Comparison of ENCODE assay signal across 22 mouse cellular contexts in the genomic region with DNA sequence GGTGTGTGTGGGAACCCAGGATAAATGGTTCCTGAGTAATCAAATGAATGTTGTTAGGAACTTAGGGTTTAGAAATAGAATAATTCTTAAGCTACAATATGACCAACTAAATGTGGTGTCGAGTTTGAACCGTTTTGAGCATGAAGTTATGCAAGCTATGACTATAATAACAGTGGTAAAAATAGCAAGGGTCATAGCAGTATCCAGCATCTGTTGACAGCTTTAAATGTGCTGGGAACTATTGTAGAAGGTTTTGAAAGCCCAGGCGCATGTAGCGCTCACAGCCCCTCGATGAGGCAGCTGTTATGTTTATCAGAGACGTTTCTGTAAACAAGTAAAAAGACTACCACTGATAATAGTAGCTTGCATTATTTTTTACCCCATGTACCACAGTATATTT. TPM values are rescaled to one million over a fixed set of nuclear protein-coding genes. Genes with fewer than 3 reads are reported as not detected.
DNase-seq lines count a peak whose midpoint lies in the region; ATAC-seq and TF ChIP-seq lines count a peak whose summit lies in the region.
"Had no signal": no experiment of that assay in that cellular context is flagged by ENCODE, and none has a peak within 500 bp of the region (broad histone marks: within the 10 kb centered on the region; RNA-seq: fewer than 3 reads in every experiment).

No protein-coding gene starts in this region.

- no peak overlapping the region for H3K4me2 ChIP-seq in kidney, postnatal 0 days (ENCODE audit: low read length)
- H3K4me2 ChIP-seq in heart, embryonic 13.5 days: peak overlapping the region; percentile 13; the same call in 1 of the 2 replicates
- H3K4me2 ChIP-seq: embryonic facial prominence, embryonic 13.5 days; hindbrain, embryonic 15.5 days; midbrain, embryonic 15.5 days; neural tube, embryonic 15.5 days; stomach, embryonic 15.5 days had no signal

- 52% methylated on average over 6 of the region's 6 CpGs for WGBS in kidney, postnatal 0 days
- WGBS in heart, embryonic 13.5 days: 16% methylated on average over 6 of the region's 6 CpGs

- no peak for DNase-seq in frontal cortex, postnatal 10 days (ENCODE audit: low spot score in 2 of 2)
- peak; percentile 67 for DNase-seq in kidney, postnatal 0 days (ENCODE audit: low spot score)
- DNase-seq in kidney, postnatal 25 days: no peak
- peak; percentile 60 for DNase-seq in NIH3T3 (ENCODE audit: low read depth)
- no peak for DNase-seq in layer of hippocampus, postnatal 14 days (ENCODE audit: low spot score in 2 of 2)
- no peak for DNase-seq in testis, postnatal 14 days (ENCODE audit: low spot score)
- DNase-seq: adrenal gland, postnatal 14 days; cerebellum, adult 11 months; cerebellum, postnatal 10 days; liver, postnatal 0 days had no signal

- 0 out of 2 replicates have a peak, but pooled peaks have one; percentile 33 for ATAC-seq in frontal cortex, adult (ENCODE audit: low TSS enrichment)
- ATAC-seq in kidney, postnatal 0 days (replicated peaks; ENCODE audit: low FRiP score, low read depth): no peak
- no peak; the same call in 1 of the 2 replicates for ATAC-seq in heart, embryonic 13.5 days (ENCODE audit: extremely low read depth, insufficient number of reproducible peaks, low FRiP score, low TSS enrichment)
- ATAC-seq: activated CD4-positive, CD25-positive, alpha-beta regulatory T cell, adult 4 months; CD4-positive, CD25-positive, alpha-beta regulatory T cell, adult 4 months; forebrain, embryonic 16.5 days; intestine, embryonic 16.5 days; liver, postnatal 0 days; midbrain, embryonic 15.5 days had no signal

- H3K27me3 ChIP-seq in kidney, postnatal 0 days (ENCODE audit: insufficient read depth, low read length): no peaks in the 10 kb centered on the region
- no peaks in the 10 kb centered on the region for H3K27me3 ChIP-seq in heart, embryonic 13.5 days (replicated peaks)
- H3K27me3 ChIP-seq: embryonic facial prominence, embryonic 13.5 days; hindbrain, embryonic 15.5 days; midbrain, embryonic 15.5 days; neural tube, embryonic 15.5 days; stomach, embryonic 15.5 days had no signal

- H3K4me1 ChIP-seq in kidney, postnatal 0 days (replicated peaks; ENCODE audit: insufficient read depth, low read length): 0 out of 2 replicates have a peak, but pooled peaks cover 4% of the 10 kb centered on the region
- H3K4me1 ChIP-seq in heart, embryonic 13.5 days: peaks cover 39% of the 10 kb centered on the region

- H3K9ac ChIP-seq in kidney, postnatal 0 days (ENCODE audit: low read depth, low read length): no peak overlapping the region
- H3K9ac ChIP-seq in heart, embryonic 13.5 days: no peak overlapping the region
- H3K9ac ChIP-seq: embryonic facial prominence, embryonic 13.5 days; hindbrain, embryonic 15.5 days; liver, postnatal 0 days; midbrain, embryonic 15.5 days; neural tube, embryonic 15.5 days; stomach, embryonic 15.5 days had no signal

- no peaks in the 10 kb centered on the region for H3K9me3 ChIP-seq in kidney, postnatal 0 days (replicated peaks; ENCODE audit: low read length)
- no peaks in the 10 kb centered on the region for H3K9me3 ChIP-seq in heart, embryonic 13.5 days
- H3K9me3 ChIP-seq: embryonic facial prominence, embryonic 13.5 days; hindbrain, embryonic 15.5 days; limb, embryonic 10.5 days; midbrain, embryonic 15.5 days; neural tube, embryonic 15.5 days; stomach, embryonic 15.5 days had no signal

- H3K4me3 ChIP-seq in kidney, postnatal 0 days (replicated peaks; ENCODE audit: low read depth, low read length): no peak overlapping the region
- H3K4me3 ChIP-seq in heart, embryonic 13.5 days: no peak overlapping the region
- H3K4me3 ChIP-seq: embryonic facial prominence, embryonic 13.5 days; hindbrain, embryonic 15.5 days; limb, embryonic 10.5 days; midbrain, embryonic 15.5 days; neural tube, embryonic 15.5 days; stomach, embryonic 15.5 days had no signal

- H3K27ac ChIP-seq in kidney, postnatal 0 days: no peak overlapping the region
- H3K27ac ChIP-seq in heart, embryonic 13.5 days (replicated peaks): peak overlapping the region; percentile 90
- H3K27ac ChIP-seq: embryonic facial prominence, embryonic 13.5 days; hindbrain, embryonic 15.5 days; limb, embryonic 10.5 days; midbrain, embryonic 15.5 days; neural tube, embryonic 15.5 days; stomach, embryonic 15.5 days had no signal

- TF ChIP-seq CTCF in kidney, postnatal 0 days (IDR thresholded peaks at IDR 0.05; ENCODE audit: low read depth): no peak

- no peaks in the 10 kb centered on the region for H3K36me3 ChIP-seq in kidney, postnatal 0 days (ENCODE audit: insufficient read depth, low read length)
- 0 out of 2 replicates have a peak, but pooled peaks cover 5% of the 10 kb centered on the region for H3K36me3 ChIP-seq in heart, embryonic 13.5 days
- H3K36me3 ChIP-seq: hindbrain, embryonic 15.5 days; midbrain, embryonic 15.5 days; stomach, embryonic 15.5 days had no signal

RNA-seq across cellular contexts. Expression of gene Btg1, which starts 25.9 kb away (rescaled TPM):
- 54.7 and 59.5 TPM in 2 replicates for polyA plus RNA-seq in kidney, postnatal 0 days (2015; fragmentation: Nextera tagmentation; extraction: Ambion mirVana)
- 46.0 and 50.7 TPM in 2 replicates for polyA plus RNA-seq in heart, embryonic 13.5 days (2015; fragmentation: Nextera tagmentation; extraction: Ambion mirVana)
- total RNA-seq in layer of hippocampus, postnatal 14 days (2021): 10 to 100 TPM; 38.1 to 38.6 TPM

Comparison
In these comparisons a context has a peak if more than half of its experiments do, and no peak if none do; other contexts are left out.
1. DNase-seq: peak in kidney, postnatal 0 days (single experiment) and NIH3T3 (single experiment); none in frontal cortex, postnatal 10 days (0 of 2), kidney, postnatal 25 days (0 of 2), layer of hippocampus, postnatal 14 days (0 of 2) and testis, postnatal 14 days (single experiment).